Mouse (Mus musculus): Measurements from ENCODE around the gene Ptpn22.

DNA sequence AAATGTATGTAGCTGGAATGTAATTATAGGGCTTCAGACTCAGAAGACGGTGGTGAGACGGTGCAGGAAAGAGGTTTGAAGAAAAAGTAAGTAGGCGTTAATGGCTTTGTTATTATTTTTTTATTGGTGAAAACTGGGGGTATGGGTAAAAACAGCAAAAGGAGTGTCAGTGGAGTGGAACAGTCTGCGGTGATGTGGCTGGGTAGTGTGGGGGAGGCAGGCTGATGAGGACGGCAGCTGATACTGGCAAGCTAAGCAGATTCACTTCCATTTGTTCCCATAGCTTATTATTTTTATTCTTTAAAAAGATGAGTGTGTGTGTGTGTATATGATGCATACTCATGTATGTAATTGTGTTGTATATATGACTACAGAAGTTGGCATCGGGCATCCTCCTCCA lies 8.1 kb upstream of the Ptpn22 start:
- TF ChIP-seq CTCF (IDR thresholded peaks at IDR 0.05; ENCODE audit: borderline replicate concordance, control insufficient read depth, extremely low read depth, insufficient read depth, low read length, poor library complexity) (no peak), POLR2A (IDR thresholded peaks at IDR 0.05; ENCODE audit: control insufficient read depth, extremely low read depth, insufficient read depth, low read length, poor library complexity) (no peak)

Measured in thymus, adult 2 months (tissue).